Mouse (Mus musculus) forebrain, embryonic 10.5 days (tissue): ENCODE data around the gene Rock2. TPM values are rescaled to one million over a fixed set of nuclear protein-coding genes. Genes with fewer than 3 reads are reported as not detected.
A peak's percentile ranks its signal among the peaks of the same experiment; 100 is the strongest.

Experiments used
- DNase-seq: peaks from one replicate; pipeline ENCODE4 v3.0.0-alpha.2; 2017; ENCODE audit warnings: low spot score; ENCODE audit errors: extremely low spot score
- H3K27ac ChIP-seq: fragments of 300-500 bp; sonication (generic); 2 replicates; pipeline ENCODE4 v1.5.1; 2016; ENCODE audit warnings: mild to moderate bottlenecking
- H3K27me3 ChIP-seq: fragments of 300-500 bp; sonication (generic); 2 replicates; pipeline ENCODE4 v1.6.1; 2016; ENCODE audit warnings: mild to moderate bottlenecking; ENCODE audit not compliant: poor library complexity, severe bottlenecking
- H3K36me3 ChIP-seq: fragments of 300-500 bp; sonication (generic); replicated peaks from 2 replicates; pipeline ENCODE4 v1.6.1; 2016; ENCODE audit warnings: mild to moderate bottlenecking, moderate library complexity
- H3K4me1 ChIP-seq: fragments of 300-500 bp; sonication (generic); 2 replicates; pipeline ENCODE4 v1.6.1; 2016
- H3K4me3 ChIP-seq: fragments of 300-500 bp; sonication (generic); 2 replicates; pipeline ENCODE4 v1.5.1; 2016; ENCODE audit warnings: mild to moderate bottlenecking, moderate library complexity
- H3K9me3 ChIP-seq: fragments of 300-500 bp; sonication (generic); 2 replicates; pipeline ENCODE4 v1.6.1; 2016; ENCODE audit warnings: mild to moderate bottlenecking, moderate library complexity
- WGBS: fragments of 180-500 bp; shearing (Covaris S2); methylation state at CpG from one replicate; pipeline ENCODE4 v1.1.7; 2016; 5-methylcytosine and 5-hydroxymethylcytosine counted together
- polyA plus RNA-seq: library from polyadenylated mRNA; unstranded; fragments of >200 nt; fragmentation: Nextera tagmentation; extraction: Ambion mirVana; gene quantifications from 2 replicates; pipeline ENCODE4 v1.2.1, GENCODE M21; 2016

Gene Rock2
- polyA plus RNA-seq, 1 experiment from 2014 or later = 10.5 TPM

GRCm38 (mm10) chr12:16895221-16895928 is 680 bp downstream of the Rock2 start:
- under 1% methylated on average over 41 of the region's 41 CpGs for WGBS
- Histone ChIP-seq H3K9me3 (no peaks in the 10 kb centered on the region), H3K27me3 (no peaks in the 10 kb centered on the region), H3K4me3 (peak overlapping the region; percentile 81), H3K4me1 (peaks cover 46% of the 10 kb centered on the region), H3K36me3 (no peaks in the 10 kb centered on the region), H3K27ac (peak overlapping the region; percentile 98)
- DNase-seq = peak; percentile 61

DNA sequence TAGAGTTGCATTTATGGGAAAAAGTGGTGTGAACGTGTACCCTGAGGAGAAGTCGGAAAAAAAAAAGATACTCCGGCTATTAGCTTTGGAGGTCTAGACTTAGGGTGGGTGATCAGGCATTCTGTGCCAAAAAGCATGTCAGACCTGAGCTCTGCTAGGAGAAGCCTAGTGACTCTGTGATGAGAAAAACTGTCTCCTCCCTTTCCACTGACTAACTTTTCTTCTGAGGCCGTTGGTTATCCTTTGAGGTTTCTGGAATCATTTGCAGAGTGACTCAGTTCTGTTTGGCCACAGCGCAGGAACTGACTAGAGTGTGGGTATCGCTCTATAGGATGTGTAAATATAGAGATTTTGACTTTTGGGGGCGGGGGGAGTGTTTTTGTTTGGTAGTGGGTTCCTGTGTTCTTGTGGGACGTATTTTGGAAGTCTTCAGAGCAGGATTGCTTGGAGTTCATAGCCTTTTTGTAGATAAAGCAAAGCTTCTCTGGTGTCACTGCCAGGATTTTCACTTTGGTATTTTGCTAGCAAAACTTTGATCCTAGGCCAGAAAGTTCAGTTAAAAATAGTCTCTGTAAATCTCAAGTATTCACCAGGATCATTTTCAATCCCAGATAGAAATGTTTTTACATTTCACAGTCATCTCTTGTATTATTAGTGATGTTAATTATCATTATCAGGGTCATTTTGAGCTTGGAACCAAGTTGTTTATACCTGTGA is 1.5 kb downstream of the Rock2 start:
- peak overlapping the region; percentile 81 for H3K4me3 ChIP-seq
- peaks cover 46% of the 10 kb centered on the region for H3K4me1 ChIP-seq
- no peak for DNase-seq
- H3K27me3 ChIP-seq = no peaks in the 10 kb centered on the region
- 44% methylated on average over 8 of the region's 8 CpGs for WGBS
- H3K36me3 ChIP-seq = no peaks in the 10 kb centered on the region
- peak overlapping the region; percentile 98; the same call in 1 of the 2 replicates for H3K27ac ChIP-seq
- no peaks in the 10 kb centered on the region for H3K9me3 ChIP-seq

GRCm38 (mm10) chr12:16897225-16897624 is 2.5 kb downstream of the Rock2 start:
- no peaks in the 10 kb centered on the region for H3K27me3 ChIP-seq
- WGBS = 81% methylated on average over 2 of the region's 2 CpGs
- H3K4me3 ChIP-seq = peak overlapping the region; percentile 81; the same call in 1 of the 2 replicates
- no peak overlapping the region for H3K27ac ChIP-seq
- peaks cover 46% of the 10 kb centered on the region for H3K4me1 ChIP-seq
- no peaks in the 10 kb centered on the region for H3K9me3 ChIP-seq
- H3K36me3 ChIP-seq = no peaks in the 10 kb centered on the region
- DNase-seq = no peak

- H3K4me3 ChIP-seq = no peak overlapping the region
- no peaks in the 10 kb centered on the region for H3K36me3 ChIP-seq
- H3K27me3 ChIP-seq = no peaks in the 10 kb centered on the region
- WGBS = 69% methylated on average over 2 of the region's 2 CpGs
- peaks cover 40% of the 10 kb centered on the region for H3K4me1 ChIP-seq
- H3K27ac ChIP-seq = no peak overlapping the region
- no peak for DNase-seq
- no peaks in the 10 kb centered on the region for H3K9me3 ChIP-seq
These were observed 3.5 kb downstream of the Rock2 start for GRCm38 (mm10) chr12:16898221-16898620.

DNA sequence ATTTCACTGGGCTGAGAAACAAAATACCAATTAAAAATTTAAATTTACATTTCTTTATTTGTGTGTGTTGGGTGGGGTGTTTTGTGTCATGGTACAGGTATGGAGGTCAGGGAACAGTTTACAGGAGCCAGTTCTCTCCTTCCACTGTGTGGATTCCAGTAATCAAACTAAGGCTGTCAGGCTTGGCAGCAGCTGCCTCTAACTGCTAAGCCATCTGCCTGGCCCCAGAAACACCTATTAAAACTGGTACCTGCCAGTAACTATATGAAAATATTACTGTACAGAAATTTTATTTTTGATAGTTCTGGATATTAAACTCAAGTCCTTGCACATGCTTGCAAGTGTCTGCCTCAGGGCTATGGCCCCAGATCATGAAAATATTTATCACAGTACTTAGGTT is 4.1 kb downstream of the Rock2 start:
- Histone ChIP-seq H3K36me3 (no peaks in the 10 kb centered on the region), H3K9me3 (no peaks in the 10 kb centered on the region), H3K4me1 (peaks cover 35% of the 10 kb centered on the region), H3K27ac (no peak overlapping the region), H3K4me3 (no peak overlapping the region), H3K27me3 (no peaks in the 10 kb centered on the region)
- DNase-seq = no peak

GRCm38 (mm10) chr12:16900625-16901222 is 6.0 kb downstream of the Rock2 start:
- DNase-seq = no peak
- Histone ChIP-seq H3K27ac (no peak overlapping the region), H3K36me3 (no peaks in the 10 kb centered on the region), H3K9me3 (no peaks in the 10 kb centered on the region), H3K4me1 (peaks cover 27% of the 10 kb centered on the region), H3K27me3 (no peaks in the 10 kb centered on the region), H3K4me3 (no peak overlapping the region)
- 82% methylated on average over 3 of the region's 3 CpGs for WGBS

GRCm38 (mm10) chr12:16903949-16904635 is 9.4 kb downstream of the Rock2 start:
- Histone ChIP-seq H3K4me3 (no peak overlapping the region), H3K4me1 (no peaks in the 10 kb centered on the region), H3K27ac (no peak overlapping the region), H3K9me3 (no peaks in the 10 kb centered on the region), H3K36me3 (no peaks in the 10 kb centered on the region), H3K27me3 (no peaks in the 10 kb centered on the region)
- DNase-seq = no peak
- WGBS = 96% methylated on average over 2 of the region's 2 CpGs

DNA sequence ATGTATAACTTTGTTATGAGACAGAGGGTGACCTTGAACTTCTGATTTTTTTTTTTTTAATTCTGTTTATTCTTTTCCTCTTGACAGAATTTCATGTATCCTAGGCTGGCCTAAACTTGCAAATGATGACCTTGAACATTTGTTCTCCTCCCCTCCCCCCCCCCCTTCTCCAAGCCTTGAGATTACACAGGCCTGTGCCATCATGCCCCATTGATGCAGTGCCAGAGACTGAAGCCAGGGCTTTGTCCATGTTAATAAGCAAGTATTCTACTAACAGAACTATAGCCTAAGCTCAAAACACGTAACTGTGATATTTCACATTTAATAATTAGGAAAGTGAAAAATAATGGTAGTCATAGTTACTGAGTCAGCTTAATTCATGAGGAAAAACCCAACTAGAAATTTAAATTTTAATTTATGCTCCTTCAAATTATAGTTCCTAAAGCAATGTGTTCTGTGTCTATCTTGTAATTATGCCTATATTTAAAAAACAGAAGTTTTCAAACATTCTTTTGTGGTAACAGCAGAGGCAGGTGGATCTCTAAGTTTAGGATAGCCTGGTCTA is 12.7 kb downstream of the Rock2 start:
- DNase-seq = no peak
- H3K27me3 ChIP-seq = no peaks in the 10 kb centered on the region
- H3K4me1 ChIP-seq = no peaks in the 10 kb centered on the region
- H3K4me3 ChIP-seq = no peak overlapping the region
- no peak overlapping the region for H3K27ac ChIP-seq
- 98% methylated on average over 1 of the region's 1 CpGs for WGBS
- no peaks in the 10 kb centered on the region for H3K9me3 ChIP-seq
- no peaks in the 10 kb centered on the region for H3K36me3 ChIP-seq

DNA sequence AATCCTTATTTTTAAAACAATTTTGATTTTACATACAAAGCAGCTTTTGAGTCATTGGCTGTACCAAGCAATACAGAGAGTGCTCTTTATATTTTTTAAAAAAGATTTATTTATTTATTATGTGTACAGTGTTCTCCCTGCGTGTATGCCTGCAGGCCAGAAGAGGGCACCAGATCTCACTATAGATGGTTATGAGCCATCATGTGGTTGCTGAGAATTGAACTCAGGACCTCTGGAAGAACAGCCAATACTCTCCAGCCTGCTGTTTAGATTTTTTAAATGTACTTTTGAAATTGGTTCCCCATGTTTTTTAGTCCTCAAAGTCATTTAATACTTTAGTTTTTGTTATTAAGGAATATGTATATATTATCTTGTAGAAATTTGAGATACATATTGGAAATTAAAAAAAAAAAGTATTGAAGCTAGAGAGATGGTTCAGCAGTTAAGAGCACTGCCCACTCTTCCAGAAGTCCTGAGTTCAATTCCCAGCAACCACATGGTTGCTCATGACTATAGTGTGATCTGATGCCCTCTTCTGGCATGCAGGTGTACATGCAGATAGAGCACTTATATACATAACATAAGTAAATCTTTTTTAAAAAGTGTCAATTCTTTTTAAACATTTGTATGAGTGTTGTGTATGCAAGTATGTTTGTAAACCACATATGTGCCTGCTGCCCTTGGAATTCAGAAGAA is 13.4 kb downstream of the Rock2 start:
- WGBS = 93% methylated on average over 1 of the region's 1 CpGs
- no peaks in the 10 kb centered on the region for H3K9me3 ChIP-seq
- no peak for DNase-seq
- no peak overlapping the region for H3K4me3 ChIP-seq
- no peak overlapping the region for H3K27ac ChIP-seq
- no peaks in the 10 kb centered on the region for H3K27me3 ChIP-seq
- H3K36me3 ChIP-seq = no peaks in the 10 kb centered on the region
- no peaks in the 10 kb centered on the region for H3K4me1 ChIP-seq

GRCm38 (mm10) chr12:16911524-16911923 is 16.8 kb downstream of the Rock2 start:
- H3K9me3 ChIP-seq = no peaks in the 10 kb centered on the region
- no peak overlapping the region for H3K27ac ChIP-seq
- no peaks in the 10 kb centered on the region for H3K4me1 ChIP-seq
- no peak for DNase-seq
- H3K4me3 ChIP-seq = no peak overlapping the region
- 56% methylated on average over 2 of the region's 3 CpGs for WGBS
- no peaks in the 10 kb centered on the region for H3K27me3 ChIP-seq
- H3K36me3 ChIP-seq = no peaks in the 10 kb centered on the region

GRCm38 (mm10) chr12:16912600-16912999 is 17.9 kb downstream of the Rock2 start:
- H3K4me3 ChIP-seq = no peak overlapping the region
- no peak for DNase-seq
- WGBS = 92% methylated on average over 3 of the region's 3 CpGs
- no peaks in the 10 kb centered on the region for H3K9me3 ChIP-seq
- H3K36me3 ChIP-seq = no peaks in the 10 kb centered on the region
- H3K4me1 ChIP-seq = no peaks in the 10 kb centered on the region
- H3K27me3 ChIP-seq = no peaks in the 10 kb centered on the region
- H3K27ac ChIP-seq = no peak overlapping the region

- Histone ChIP-seq H3K27me3 (no peaks in the 10 kb centered on the region), H3K4me1 (no peaks in the 10 kb centered on the region), H3K4me3 (no peak overlapping the region), H3K27ac (no peak overlapping the region), H3K9me3 (no peaks in the 10 kb centered on the region), H3K36me3 (no peaks in the 10 kb centered on the region)
- no peak for DNase-seq
These were observed 25.6 kb downstream of the Rock2 start for GRCm38 (mm10) chr12:16920186-16920860.
